Mouse (Mus musculus): ENCODE data around the gene Carmil1. TPM values are rescaled to one million over a fixed set of nuclear protein-coding genes. Genes with fewer than 3 reads are reported as not detected.

Gene Carmil1
- polyA plus RNA-seq, 1 experiment, result 0.01 TPM

DNA sequence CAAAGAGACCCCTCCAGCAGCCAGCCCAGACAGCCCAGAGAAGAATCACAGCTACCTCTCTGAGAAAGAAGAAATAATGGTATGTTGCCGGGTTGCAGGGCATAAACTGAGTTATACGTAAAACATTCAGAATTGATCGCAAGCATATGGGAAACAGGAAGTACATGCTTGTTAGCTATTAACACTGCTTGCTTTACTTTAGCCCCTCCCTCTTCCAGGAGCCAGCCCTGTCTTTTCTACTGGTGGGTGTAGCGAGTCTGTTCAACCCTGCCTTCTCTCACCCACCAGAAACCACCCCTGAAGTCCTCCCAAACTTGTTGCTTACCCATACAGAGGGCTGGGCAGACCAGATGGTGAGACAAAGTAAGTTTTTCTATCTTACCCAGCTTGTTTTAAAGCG is 39.4 kb downstream of the Carmil1 start:
- TF ChIP-seq GATA1 (IDR thresholded peaks at IDR 0.05; ENCODE audit: low read length), result no peak

DNA sequence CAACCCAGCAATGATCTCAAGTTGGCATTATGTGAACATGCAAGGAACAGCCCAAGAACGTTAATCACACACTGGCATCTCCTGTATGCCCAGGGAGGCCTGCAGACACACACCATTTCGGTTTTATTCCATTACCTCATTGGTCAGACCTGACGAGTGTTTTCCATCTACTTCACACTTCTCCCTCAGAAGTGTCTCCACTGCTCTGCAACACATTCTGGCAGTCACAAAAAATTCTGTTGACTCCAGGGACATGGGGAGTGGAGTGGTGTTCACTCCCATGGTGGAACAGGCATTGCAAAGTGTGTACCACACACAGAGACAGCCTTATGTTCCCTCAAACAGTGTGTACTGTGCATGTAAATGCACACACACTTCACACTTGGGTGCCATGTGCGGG is 40.2 kb downstream of the Carmil1 start:
- TF ChIP-seq GATA1 (IDR thresholded peaks at IDR 0.05; ENCODE audit: low read length), result no peak

DNA sequence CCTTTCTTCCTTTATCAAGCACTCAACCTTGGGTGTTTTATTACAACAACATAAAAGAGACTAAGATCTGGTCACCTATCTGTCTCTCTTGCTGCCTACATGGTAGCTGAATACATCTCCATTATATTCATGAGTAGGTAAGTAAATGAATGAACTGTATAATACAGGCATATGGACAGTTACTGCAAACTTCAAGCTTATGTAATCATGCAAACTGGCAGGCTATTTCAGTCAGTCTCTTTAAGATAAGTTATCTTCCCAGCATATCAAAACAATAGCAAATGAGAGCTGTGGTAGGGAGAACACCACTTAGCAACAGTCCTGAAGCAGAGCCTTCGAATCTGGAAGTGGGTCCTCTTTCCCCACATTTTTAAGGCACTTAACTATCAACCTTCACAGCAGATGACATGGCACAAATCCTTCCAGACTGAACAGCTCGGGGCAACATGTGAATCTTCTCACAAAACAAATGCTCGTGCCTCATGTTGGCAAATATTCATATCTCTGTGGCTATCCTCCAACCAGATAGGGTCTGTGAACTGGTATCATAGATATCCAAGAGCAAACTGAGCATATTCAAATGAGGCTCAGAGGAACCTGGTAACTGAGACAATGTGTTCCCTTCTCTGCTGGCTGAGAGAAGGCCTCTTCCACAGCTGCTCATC is 42.0 kb downstream of the Carmil1 start:
- no peak for TF ChIP-seq GATA1 (IDR thresholded peaks at IDR 0.05; ENCODE audit: low read length)

DNA sequence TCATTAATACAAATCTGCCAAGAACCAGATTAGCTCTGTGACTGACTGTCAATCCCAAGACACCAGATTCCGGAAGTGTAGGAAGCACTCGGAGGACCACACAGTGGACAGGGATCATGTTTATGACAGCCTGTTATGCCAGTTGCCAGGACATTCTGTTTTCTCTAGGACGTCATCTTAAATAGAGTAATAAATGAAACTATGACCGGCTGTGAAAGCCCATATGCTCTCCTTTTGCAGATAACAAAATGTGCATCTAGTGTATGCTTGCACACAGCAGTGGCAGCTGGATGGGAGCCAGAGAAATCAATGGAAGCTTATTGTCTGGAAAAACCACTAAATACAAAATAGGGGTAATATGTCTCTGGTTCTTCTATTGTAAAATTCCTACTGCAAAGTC is 43.9 kb downstream of the Carmil1 start:
- TF ChIP-seq GATA1 (IDR thresholded peaks at IDR 0.05; ENCODE audit: low read length), result no peak

GRCm38 (mm10) chr13:24232750-24233149 is 47.8 kb downstream of the Carmil1 start:
- TF ChIP-seq GATA1 (IDR thresholded peaks at IDR 0.05; ENCODE audit: low read length), result no peak

DNA sequence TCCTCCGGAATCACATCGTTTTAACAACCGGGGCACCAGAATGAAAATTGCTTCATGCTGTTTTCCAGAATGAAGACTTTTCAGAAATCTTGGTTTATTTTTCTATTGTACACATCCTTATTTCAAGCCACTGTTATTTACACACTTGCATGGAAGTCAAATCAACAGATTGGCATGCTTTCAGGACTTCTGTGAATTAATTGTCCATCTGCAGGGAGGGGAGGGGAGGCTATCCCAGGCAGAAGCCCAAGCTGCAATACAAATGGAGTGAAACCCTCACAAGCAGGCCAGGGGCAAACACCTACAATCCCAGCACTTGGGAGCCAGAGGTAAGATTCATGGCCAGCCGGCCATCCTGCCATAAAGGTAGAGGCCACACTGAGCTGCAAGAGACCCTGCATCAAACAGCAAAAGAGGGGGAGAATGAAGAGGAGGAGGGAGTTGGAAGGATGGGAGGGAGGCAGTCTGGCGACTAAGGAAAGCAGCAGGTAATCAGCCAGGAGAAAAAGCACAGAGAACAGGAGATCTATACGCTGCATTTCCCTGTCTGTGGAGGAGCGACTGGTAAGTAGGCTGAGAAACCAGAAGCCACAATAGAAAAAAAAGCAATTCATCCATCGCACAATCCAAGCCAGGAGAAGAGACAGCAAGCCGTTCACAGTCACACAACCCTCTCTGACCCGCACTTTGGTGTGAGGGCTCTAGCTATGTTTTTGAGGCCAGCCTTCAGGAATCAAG is 48.7 kb downstream of the Carmil1 start:
- no peak for TF ChIP-seq GATA1 (IDR thresholded peaks at IDR 0.05; ENCODE audit: low read length)

DNA sequence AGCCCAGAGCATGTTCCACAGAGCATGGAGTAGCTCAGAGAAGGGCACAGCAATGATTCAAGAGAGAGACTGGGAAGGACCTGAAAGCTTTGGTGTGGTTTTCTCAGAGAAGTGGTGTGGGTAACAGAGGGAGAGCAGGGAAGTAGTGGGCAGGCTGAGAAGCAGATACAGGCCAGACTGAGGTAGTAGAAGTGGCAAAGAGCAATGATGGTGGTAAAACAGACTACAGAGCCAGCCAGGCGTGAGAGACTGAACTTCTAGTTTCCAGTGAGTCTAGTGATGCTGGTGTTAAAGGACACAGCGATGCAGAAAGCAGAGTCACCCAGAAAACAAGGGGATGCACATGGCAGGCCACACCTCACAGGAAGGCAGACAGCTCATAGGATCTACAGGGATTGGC is 49.4 kb downstream of the Carmil1 start:
- no peak for TF ChIP-seq GATA1 (IDR thresholded peaks at IDR 0.05; ENCODE audit: low read length)

GRCm38 (mm10) chr13:24230541-24231095 is 50.0 kb downstream of the Carmil1 start:
- no peak for TF ChIP-seq GATA1 (IDR thresholded peaks at IDR 0.05; ENCODE audit: low read length)

DNA sequence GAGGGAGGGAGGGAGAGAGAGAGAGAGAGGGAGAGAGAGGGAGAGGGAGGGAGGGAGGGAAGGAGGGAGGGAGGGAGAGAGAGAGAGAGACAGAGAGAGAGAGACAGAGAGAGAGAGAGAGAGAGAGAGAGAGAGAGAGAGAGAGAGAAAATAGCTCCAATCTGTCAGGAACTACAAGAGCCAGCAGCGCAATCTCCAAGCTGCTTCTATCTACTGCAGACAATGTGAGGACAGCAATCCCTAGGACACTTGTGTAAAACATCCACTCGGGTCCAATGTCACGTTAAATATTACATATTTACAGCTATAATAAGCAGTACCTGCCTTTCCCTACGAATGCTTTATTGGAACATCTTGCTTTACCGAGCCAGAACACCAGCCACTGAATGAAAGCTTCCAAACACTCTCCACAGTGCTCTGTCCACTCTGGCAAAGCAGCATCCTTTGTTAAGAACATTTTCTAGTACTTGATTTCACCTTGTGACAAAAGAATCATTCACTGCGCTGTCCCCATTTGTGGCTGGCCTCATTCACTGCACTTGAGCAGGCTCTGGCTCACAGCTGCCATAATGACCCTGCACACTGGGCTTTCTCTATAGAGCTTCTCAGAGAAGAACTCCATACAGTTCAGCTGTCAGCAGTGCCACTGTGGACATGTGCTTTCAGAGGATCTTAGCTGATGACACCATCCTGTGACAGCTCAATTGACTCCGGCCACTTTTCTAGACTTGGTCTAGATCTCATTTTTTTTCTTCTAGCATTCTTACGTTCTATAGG is 57.0 kb downstream of the Carmil1 start:
- TF ChIP-seq GATA1 (IDR thresholded peaks at IDR 0.05; ENCODE audit: low read length), result no peak

GRCm38 (mm10) chr13:24220441-24220970 is 60.1 kb downstream of the Carmil1 start:
- no peak for TF ChIP-seq GATA1 (IDR thresholded peaks at IDR 0.05; ENCODE audit: low read length)

GRCm38 (mm10) chr13:24211229-24211628 is 69.4 kb downstream of the Carmil1 start:
- TF ChIP-seq GATA1 (IDR thresholded peaks at IDR 0.05; ENCODE audit: low read length), result no peak

- TF ChIP-seq GATA1 (IDR thresholded peaks at IDR 0.05; ENCODE audit: low read length), result no peak
These were observed 74.5 kb downstream of the Carmil1 start for GRCm38 (mm10) chr13:24206097-24206496.

DNA sequence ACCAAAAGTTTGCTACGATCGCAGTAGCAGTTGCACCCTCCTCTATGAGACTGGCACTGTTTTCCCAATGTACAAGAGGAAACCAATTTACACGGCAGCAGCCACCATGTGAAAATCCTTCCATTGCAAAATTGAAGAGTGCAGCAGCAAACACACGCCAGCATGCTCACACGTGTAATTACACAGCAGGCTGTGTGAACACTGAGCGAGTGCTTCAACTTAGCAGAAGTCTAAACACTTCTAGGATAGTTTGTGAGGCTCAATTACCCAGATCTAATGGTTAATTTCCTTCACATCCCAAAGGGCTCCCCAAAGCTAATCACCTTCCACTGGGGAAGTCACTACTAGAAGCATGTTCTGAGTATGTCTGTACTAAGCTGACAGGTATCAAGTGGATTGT is 78.3 kb downstream of the Carmil1 start:
- no peak for TF ChIP-seq GATA1 (IDR thresholded peaks at IDR 0.05; ENCODE audit: low read length)

DNA sequence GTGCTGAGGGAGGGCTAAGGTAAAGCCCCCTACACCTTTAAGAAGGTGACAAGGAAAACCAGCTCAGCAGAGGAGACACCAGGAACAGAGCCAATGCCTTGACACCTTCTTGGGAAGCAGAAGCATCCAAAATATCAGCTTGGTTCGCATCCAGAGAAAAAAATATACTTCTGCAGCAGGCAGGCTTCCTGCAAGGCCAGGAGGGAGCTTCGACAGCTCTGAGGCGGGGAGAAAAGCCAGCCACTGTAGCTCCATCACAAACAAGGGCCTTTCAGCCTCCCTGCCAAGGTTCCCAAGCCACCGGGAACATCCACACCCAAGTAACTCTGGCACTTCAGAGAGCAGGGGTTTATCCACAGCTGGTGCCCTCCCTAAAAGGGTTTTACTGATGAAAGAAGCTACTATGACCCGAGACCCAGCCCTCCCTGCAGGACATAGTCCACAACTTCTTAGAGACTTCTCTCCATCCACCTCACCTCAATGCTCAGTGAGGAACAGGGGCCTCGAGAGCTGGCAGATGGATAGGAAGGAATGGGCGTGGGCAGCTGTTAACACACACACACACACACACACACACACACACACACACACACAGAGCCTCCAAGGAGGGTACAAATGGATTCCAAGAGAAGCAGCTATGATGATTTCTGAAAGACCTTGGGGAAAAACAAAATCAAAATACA is 80.6 kb downstream of the Carmil1 start:
- no peak for TF ChIP-seq GATA1 (IDR thresholded peaks at IDR 0.05; ENCODE audit: low read length)

GRCm38 (mm10) chr13:24198396-24198924 is 82.1 kb downstream of the Carmil1 start:
- TF ChIP-seq GATA1 (IDR thresholded peaks at IDR 0.05; ENCODE audit: low read length), result no peak
